Mouse (Mus musculus): Measurements from ENCODE around the gene Enpp6. TPM values are rescaled to one million over a fixed set of nuclear protein-coding genes. Genes with fewer than 3 reads are reported as not detected.

The Enpp6 gene
- total RNA-seq, 2 experiments from 2014 or later = 1.1 to 1.2 TPM

- intact Hi-C loops (cut with DNase I) = no loop called here
- no peak overlapping the region for H3K27ac ChIP-seq
- H3K4me3 ChIP-seq = no peak overlapping the region
- no peak for DNase-seq
- TF ChIP-seq CTCF (IDR thresholded peaks at IDR 0.05) = no peak
Measured at GRCm38 (mm10) chr8:47114133-47114796, 127.6 kb downstream of the Enpp6 start.

- Histone ChIP-seq H3K27ac (no peak overlapping the region), H3K4me3 (no peak overlapping the region)
- DNase-seq = no peak
- intact Hi-C loops (cut with DNase I) = no loop called here
- TF ChIP-seq CTCF (IDR thresholded peaks at IDR 0.05) = no peak
Measured at GRCm38 (mm10) chr8:47117336-47117735, 130.6 kb downstream of the Enpp6 start.

- no peak overlapping the region for H3K4me3 ChIP-seq
- H3K27ac ChIP-seq = no peak overlapping the region
- intact Hi-C loops (cut with DNase I) = no loop called here
- TF ChIP-seq CTCF (IDR thresholded peaks at IDR 0.05) = no peak
- no peak for DNase-seq
Measured at GRCm38 (mm10) chr8:47119895-47120294, 133.2 kb downstream of the Enpp6 start.

GRCm38 (mm10) chr8:47128859-47129258 is 142.2 kb downstream of the Enpp6 start:
- no peak overlapping the region for H3K4me3 ChIP-seq
- no peak overlapping the region for H3K27ac ChIP-seq
- intact Hi-C loops (cut with DNase I) = no loop called here
- no peak for DNase-seq
- TF ChIP-seq CTCF (IDR thresholded peaks at IDR 0.05) = no peak

GRCm38 (mm10) chr8:47133381-47133780 is 146.7 kb downstream of the Enpp6 start:
- intact Hi-C loops (cut with DNase I) = no loop called here
- Histone ChIP-seq H3K4me3 (no peak overlapping the region), H3K27ac (no peak overlapping the region)
- no peak for TF ChIP-seq CTCF (IDR thresholded peaks at IDR 0.05)
- DNase-seq = no peak

DNA sequence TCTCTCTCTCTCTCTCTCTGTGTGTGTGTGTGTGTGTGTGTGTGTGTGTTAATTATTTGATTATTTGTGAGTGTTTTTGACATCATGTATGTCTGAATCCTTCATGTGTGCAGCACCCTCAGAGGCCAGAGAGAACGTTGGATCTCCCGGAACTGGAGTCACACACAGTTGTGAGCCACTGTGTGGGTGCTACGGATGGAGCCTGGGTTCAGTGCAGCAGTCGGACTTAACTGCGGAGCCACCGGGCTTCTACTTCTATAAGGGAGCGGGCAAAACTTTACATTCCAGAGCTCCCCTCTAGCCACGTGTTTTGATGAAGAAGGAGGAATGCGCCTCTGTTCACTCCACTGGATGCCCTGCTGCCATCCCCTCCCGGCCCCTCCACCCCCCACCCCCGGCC is 148.0 kb downstream of the Enpp6 start:
- DNase-seq = no peak
- intact Hi-C loops (cut with DNase I) = no loop called here
- TF ChIP-seq CTCF (IDR thresholded peaks at IDR 0.05) = no peak
- H3K27ac ChIP-seq = no peak overlapping the region
- H3K4me3 ChIP-seq = no peak overlapping the region

DNA sequence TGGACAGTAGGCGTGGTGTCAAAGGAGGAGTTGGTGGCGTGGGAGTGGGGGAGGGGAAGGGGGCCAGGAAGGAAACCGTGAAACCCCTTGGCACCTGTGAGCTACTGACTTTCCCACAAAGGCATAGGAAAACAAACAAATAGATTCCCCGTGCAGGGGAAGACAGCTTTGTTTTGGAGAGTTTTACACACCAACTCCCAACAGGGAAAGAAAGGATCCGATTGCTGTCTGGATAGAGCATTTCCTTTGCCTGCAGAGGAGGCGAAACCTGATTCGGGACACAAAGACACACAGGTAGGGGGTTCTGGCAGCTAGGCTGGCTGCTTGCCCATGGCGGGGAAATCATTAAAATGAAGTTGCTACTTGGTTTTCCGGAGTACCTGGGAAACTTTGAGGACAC is 148.9 kb downstream of the Enpp6 start:
- peak overlapping the region; percentile 60 for H3K4me3 ChIP-seq
- intact Hi-C loops (cut with DNase I) = no loop called here
- no peak for DNase-seq

DNA sequence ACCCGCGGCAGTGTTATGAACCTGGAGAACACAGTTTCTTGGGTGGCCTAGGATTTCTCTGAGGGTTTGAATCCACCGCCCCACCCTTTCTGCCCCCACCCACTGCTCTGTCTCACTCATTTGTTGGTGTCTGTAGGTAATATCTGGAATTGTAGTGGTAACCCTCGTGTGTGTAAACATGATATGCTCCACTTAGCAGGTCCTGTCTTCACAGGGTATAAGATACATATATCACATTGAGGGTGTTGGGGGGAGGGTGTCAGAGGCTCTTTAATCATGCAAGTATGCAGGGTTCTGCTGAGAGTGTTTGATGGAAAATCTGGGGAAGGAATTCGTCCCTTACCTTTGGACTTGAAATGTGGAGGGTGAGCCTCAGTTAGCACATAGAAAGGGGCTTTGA is 149.4 kb downstream of the Enpp6 start:
- Histone ChIP-seq H3K27ac (no peak overlapping the region), H3K4me3 (peak overlapping the region; percentile 60)
- DNase-seq = no peak
- TF ChIP-seq CTCF (IDR thresholded peaks at IDR 0.05) = no peak
- intact Hi-C loops (cut with DNase I) = no loop called here

More for the DNA sequence above, 148.9 kb downstream of the Enpp6 start:
- no peak overlapping the region for H3K27ac ChIP-seq
- no peak for TF ChIP-seq CTCF (IDR thresholded peaks at IDR 0.05)

DNA sequence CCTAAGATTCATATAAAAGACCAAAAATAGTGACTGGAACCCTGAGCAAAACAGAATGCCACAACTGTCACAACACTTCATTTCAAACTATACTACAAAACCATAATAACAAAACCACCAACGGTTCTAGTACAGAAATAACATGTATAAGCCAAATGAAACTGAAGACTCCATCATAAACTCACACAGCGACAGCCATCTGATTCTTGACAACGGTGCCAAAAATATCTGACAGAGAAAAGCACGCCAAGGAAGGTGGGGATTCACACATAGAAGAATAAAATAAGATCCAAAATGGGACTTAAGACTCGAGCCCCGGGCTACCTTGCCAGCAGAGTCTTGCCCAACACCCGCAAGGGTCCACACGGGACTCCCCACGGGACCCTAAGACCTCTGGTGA is 158.6 kb downstream of the Enpp6 start:
- Histone ChIP-seq H3K27ac (no peak overlapping the region), H3K4me3 (no peak overlapping the region)
- DNase-seq = no peak
- no peak for TF ChIP-seq CTCF (IDR thresholded peaks at IDR 0.05)
- intact Hi-C loops (cut with DNase I) = no loop called here

Other genes starting within 250 kb of the Enpp6 start
- 10 to 100 TPM; 40.0 to 41.8 TPM for gene Irf2, start 247.2 kb upstream of the Enpp6 start, total RNA-seq (2021)